Mouse (Mus musculus): ENCODE results near the gene Egflam.

GRCm38 (mm10) chr15:7288841-7289424 lies 109.3 kb downstream of the Egflam start:
- TF ChIP-seq ZC3H11A (IDR thresholded peaks at IDR 0.05; ENCODE audit: borderline replicate concordance, low read depth, low read length) (no peak), HCFC1 (IDR thresholded peaks at IDR 0.05; ENCODE audit: borderline replicate concordance, insufficient read depth, low read length) (no peak)

All from ES-E14 (cell line).